11 mouse cellular contexts compared by ENCODE assay signal in genomic region chr4:128179581-128179980, GRCm38 (mm10).
DNase-seq lines count a peak whose midpoint lies in the region; ATAC-seq and TF ChIP-seq lines count a peak whose summit lies in the region.
"Had no signal": no experiment of that assay in that cellular context is flagged by ENCODE, and none has a peak within 500 bp of the region (broad histone marks: within the 10 kb centered on the region; RNA-seq: fewer than 3 reads in every experiment).

No protein-coding gene starts in this region.

- H3K4me3 ChIP-seq in forebrain, embryonic 15.5 days = no peak overlapping the region
- H3K4me3 ChIP-seq in forebrain, embryonic 13.5 days = no peak overlapping the region
- no peak overlapping the region for H3K4me3 ChIP-seq in kidney, adult 2 months (ENCODE audit: insufficient read depth, low read depth, low read length)
- H3K4me3 ChIP-seq in stomach, postnatal 0 days (ENCODE audit: low read depth, low read length) = no peak overlapping the region
- H3K4me3 ChIP-seq: liver, embryonic 15.5 days had no signal

- no peak overlapping the region for H3K4me2 ChIP-seq in forebrain, embryonic 15.5 days (replicated peaks)
- no peak overlapping the region for H3K4me2 ChIP-seq in forebrain, embryonic 13.5 days
- H3K4me2 ChIP-seq in stomach, postnatal 0 days (replicated peaks; ENCODE audit: low read depth) = no peak overlapping the region
- H3K4me2 ChIP-seq: liver, embryonic 15.5 days had no signal

- H3K4me1 ChIP-seq in forebrain, embryonic 15.5 days = peaks cover 9% of the 10 kb centered on the region
- peaks cover 24% of the 10 kb centered on the region for H3K4me1 ChIP-seq in forebrain, embryonic 13.5 days
- no peaks in the 10 kb centered on the region for H3K4me1 ChIP-seq in kidney, adult 2 months (ENCODE audit: control insufficient read depth, insufficient read depth, low read length)
- no peaks in the 10 kb centered on the region for H3K4me1 ChIP-seq in stomach, postnatal 0 days (replicated peaks; ENCODE audit: control insufficient read depth, insufficient read depth)
- H3K4me1 ChIP-seq: liver, embryonic 15.5 days had no signal

- H3K9ac ChIP-seq in forebrain, embryonic 15.5 days (replicated peaks) = no peak overlapping the region
- H3K9ac ChIP-seq in forebrain, embryonic 13.5 days = no peak overlapping the region
- no peak overlapping the region for H3K9ac ChIP-seq in stomach, postnatal 0 days (ENCODE audit: low read length)
- H3K9ac ChIP-seq: liver, embryonic 15.5 days had no signal

- TF ChIP-seq EP300 in stomach, postnatal 0 days (optimal IDR thresholded peaks at IDR 0.05) = no peak

- H3K27me3 ChIP-seq in forebrain, embryonic 15.5 days = no peaks in the 10 kb centered on the region
- H3K27me3 ChIP-seq in forebrain, embryonic 13.5 days = no peaks in the 10 kb centered on the region
- no peaks in the 10 kb centered on the region for H3K27me3 ChIP-seq in kidney, adult 2 months (replicated peaks; ENCODE audit: control insufficient read depth, insufficient read depth, low read length)
- no peaks in the 10 kb centered on the region for H3K27me3 ChIP-seq in stomach, postnatal 0 days (ENCODE audit: control insufficient read depth, insufficient read depth, low read length)
- H3K27me3 ChIP-seq: liver, embryonic 15.5 days; Patski had no signal

- 88% methylated on average over 2 of the region's 2 CpGs for WGBS in forebrain, embryonic 15.5 days
- WGBS in forebrain, embryonic 13.5 days = 86% methylated on average over 2 of the region's 2 CpGs
- 69% methylated on average over 2 of the region's 2 CpGs for WGBS in kidney, adult 2 months
- 68% methylated on average over 2 of the region's 2 CpGs for WGBS in stomach, postnatal 0 days

- H3K27ac ChIP-seq in forebrain, embryonic 15.5 days (replicated peaks) = peak overlapping the region; percentile 22; the same call in 1 of the 2 replicates
- H3K27ac ChIP-seq in forebrain, embryonic 13.5 days = no peak overlapping the region
- no peak overlapping the region for H3K27ac ChIP-seq in kidney, adult 2 months (ENCODE audit: insufficient read depth, low read depth, low read length)
- no peak overlapping the region for H3K27ac ChIP-seq in stomach, postnatal 0 days (replicated peaks)
- H3K27ac ChIP-seq: liver, embryonic 15.5 days had no signal

- no peak for ATAC-seq in forebrain, embryonic 15.5 days (replicated peaks)
- ATAC-seq in forebrain, embryonic 13.5 days = no peak
- no peak for ATAC-seq in stomach, postnatal 0 days (ENCODE audit: low FRiP score, low TSS enrichment)
- ATAC-seq: inflammation-experienced regulatory T-cells, adult 6 months; Patski had no signal

- H3K9me3 ChIP-seq in forebrain, embryonic 15.5 days = no peaks in the 10 kb centered on the region
- no peaks in the 10 kb centered on the region for H3K9me3 ChIP-seq in forebrain, embryonic 13.5 days (replicated peaks)
- H3K9me3 ChIP-seq in stomach, postnatal 0 days (ENCODE audit: control insufficient read depth, low read length) = no peaks in the 10 kb centered on the region

- DNase-seq in kidney, adult 9 months = peak; percentile 8
- DNase-seq in kidney, adult 2 months = no peak
- peak; percentile 40 to 47 for DNase-seq in right cerebral cortex, adult 2 months (ENCODE audit: low spot score in 2 of 2)
- DNase-seq in right cerebral cortex, postnatal 10 days (ENCODE audit: low spot score in 2 of 2) = no peak
- DNase-seq in stomach, postnatal 0 days (ENCODE audit: low spot score) = no peak
- DNase-seq in yolk sac, embryonic 10.5 days (ENCODE audit: low spot score) = no peak

- H3K36me3 ChIP-seq in forebrain, embryonic 15.5 days = no peaks in the 10 kb centered on the region
- H3K36me3 ChIP-seq in forebrain, embryonic 13.5 days (ENCODE audit: poor library complexity, severe bottlenecking) = no peaks in the 10 kb centered on the region
- no peaks in the 10 kb centered on the region for H3K36me3 ChIP-seq in kidney, adult 2 months (ENCODE audit: control insufficient read depth, insufficient read depth, low read length)
- no peaks in the 10 kb centered on the region for H3K36me3 ChIP-seq in stomach, postnatal 0 days (ENCODE audit: control insufficient read depth, insufficient read depth, low read length)
- H3K36me3 ChIP-seq: liver, embryonic 15.5 days had no signal

- TF ChIP-seq CTCF in kidney, adult 2 months (conservative IDR thresholded peaks at IDR 0.05; ENCODE audit: insufficient read depth, insufficient read length, low read depth, low read length) = no peak
- TF ChIP-seq CTCF in stomach, postnatal 0 days (IDR thresholded peaks at IDR 0.05; ENCODE audit: low read depth) = peak; percentile 28; the same call in 1 of the 2 replicates

- TF ChIP-seq POLR2A in kidney, adult 2 months (IDR thresholded peaks at IDR 0.05; ENCODE audit: low read depth, low read length) = no peak

Comparison
In these comparisons a context has a peak if more than half of its experiments do, and no peak if none do; other contexts are left out.
1. DNase-seq: peak in kidney, adult 9 months (single experiment) and right cerebral cortex, adult 2 months (2 of 2); none in kidney, adult 2 months (single experiment), right cerebral cortex, postnatal 10 days (0 of 2), stomach, postnatal 0 days (single experiment) and yolk sac, embryonic 10.5 days (single experiment).